Mouse (Mus musculus) mesoderm, embryonic 11.5 days (tissue): ENCODE measurements at regions not wholly inside any gene's neighbourhood (a gene's known extent, or its start where the extent isn't known, plus 50 kb on each side); places are given as distances from the start of the nearest gene placed in this dataset.

Source experiments
- DNase-seq: peaks from one replicate; pipeline ENCODE4 v3.0.0-alpha.2; 2012; ENCODE audit warnings: low read depth, low spot score

DNA sequence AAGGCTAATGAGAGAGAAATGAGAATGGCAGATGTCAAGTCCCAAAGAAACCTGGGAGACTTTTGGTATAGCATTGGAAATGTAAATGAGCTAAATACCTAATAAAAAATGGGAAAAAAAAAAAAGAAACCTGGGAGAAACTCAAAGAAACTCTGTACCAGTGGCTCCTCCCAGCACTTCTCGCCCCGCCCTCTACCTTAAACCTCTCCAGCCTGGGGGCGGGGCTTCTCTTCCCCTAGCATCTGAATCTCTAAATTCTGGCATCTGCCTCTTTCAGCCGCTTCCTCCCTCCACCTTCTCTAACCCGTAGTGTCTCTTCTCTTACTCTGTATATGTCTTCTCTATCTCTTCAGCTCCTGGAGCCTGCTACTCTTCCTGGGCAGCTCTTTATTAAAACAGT is 53.2 kb downstream of the Gpr6 start:
- no peak for DNase-seq

DNA sequence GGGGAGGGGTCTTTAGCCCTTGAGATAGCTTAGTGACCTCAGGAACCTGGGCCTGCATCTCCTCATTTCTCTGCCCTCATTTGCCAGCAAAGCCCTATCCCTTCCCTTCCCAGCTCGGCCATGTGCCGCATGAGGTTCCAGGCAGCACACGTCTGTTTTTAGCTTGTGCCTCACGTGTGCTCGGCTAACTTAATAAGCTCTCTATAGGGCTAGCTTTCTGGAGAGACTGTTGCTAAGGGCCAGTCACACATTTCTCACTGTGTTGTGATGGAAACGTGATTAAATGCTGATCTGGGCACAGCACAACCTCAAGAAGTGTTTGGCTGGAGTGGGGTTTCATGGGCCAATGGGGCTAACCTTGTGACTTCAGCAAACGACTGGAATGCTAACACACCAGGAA is 55.5 kb downstream of the Gpr6 start:
- DNase-seq: no peak

DNA sequence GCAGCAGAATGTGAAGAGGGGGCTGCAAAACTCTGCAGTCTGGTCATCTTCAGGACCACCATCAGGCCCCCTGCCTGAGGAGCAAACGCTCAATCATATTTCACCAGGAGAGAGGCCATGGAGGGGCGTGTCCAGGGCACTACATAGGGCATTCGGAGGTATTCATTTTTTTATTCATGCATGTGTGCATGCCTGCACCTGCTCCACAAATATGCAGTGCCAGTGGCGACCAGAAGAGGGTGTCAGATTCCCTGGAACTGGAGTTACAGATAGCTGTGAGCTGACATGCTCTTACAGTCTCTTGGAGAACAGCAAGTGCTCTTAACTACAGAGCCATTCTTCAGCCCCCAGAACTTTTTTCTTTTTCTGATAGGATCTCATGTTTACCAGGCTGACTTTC is 56.4 kb downstream of the Gpr6 start:
- peak; percentile 71 for DNase-seq

DNA sequence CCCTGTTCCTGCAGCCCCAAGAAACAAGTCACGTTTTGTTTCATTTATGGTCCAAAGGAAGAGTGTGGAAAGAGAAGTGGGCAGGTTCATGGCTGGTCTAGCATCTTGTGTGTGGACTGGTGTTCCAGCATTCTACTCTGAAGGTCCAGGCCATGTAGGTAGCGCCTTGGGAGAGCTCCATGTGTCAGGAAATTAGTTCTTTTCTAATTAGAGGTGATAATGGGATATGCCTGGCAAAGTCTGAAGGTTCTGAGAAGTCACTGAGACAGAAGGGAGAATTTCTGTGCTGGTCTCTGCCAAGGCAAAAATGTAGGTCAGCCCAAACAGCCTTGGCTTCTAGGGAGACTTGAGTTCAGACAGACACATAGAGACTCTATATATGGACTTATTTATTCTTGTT is 61.5 kb downstream of the Gpr6 start:
- no peak for DNase-seq

DNA sequence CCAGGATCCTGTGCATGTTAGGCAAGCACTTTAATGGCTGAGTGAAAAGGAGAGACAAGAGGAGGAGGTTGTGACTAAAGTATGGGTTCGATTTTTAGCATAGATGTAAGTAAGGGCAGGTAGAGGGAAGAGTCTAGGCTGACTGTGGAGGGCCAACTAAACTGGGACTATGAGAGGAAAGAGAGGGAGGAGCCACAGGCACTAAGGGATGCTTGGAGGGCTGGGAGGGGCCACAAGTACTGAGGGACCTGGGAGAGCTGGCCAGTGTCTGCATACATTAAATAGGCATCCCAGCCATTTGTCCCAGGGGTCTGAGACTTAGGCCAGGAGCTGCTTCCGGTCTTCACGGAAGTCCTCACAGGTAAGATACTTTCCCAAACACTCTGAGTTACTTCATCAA is 64.2 kb downstream of the Gpr6 start:
- no peak for DNase-seq

DNA sequence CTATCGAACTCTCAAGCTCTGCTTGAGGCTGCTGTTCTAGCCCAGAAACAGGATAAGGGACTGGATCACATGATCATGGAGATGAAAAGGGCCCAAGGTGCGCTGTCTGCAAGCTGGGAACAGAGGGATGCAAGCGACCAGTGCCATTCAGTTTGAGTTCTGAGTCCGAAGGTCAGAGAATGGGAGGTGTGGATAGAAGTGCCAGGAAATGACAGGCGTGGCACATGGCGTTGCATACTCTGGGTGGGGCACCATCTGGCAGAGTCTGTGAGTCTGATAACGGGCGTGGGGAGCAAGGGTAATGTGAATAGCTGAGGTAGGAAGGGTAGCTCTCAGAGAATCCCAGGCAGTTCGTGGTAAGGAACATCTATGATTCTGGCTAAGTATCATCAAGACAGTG is 65.5 kb downstream of the Gpr6 start:
- DNase-seq: no peak

DNA sequence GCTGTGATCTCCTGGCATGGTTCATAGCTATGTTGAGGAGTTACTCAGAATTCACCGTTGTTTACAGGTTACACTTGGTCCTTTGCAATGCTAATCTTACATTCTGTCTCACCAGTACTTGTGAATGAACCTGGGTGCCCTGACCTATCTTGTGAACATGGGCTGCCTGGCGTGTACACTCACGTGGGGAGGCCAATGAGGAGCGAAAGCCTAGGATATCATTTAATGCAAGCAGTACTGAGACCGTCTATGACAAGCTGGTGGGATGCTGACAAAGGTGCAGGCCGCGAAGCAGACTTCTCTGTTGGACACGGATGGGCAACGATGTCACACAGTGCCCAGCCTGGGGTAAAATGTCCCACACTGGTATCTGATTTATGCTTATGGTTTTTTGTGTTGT is 66.3 kb downstream of the Gpr6 start:
- DNase-seq: no peak

DNA sequence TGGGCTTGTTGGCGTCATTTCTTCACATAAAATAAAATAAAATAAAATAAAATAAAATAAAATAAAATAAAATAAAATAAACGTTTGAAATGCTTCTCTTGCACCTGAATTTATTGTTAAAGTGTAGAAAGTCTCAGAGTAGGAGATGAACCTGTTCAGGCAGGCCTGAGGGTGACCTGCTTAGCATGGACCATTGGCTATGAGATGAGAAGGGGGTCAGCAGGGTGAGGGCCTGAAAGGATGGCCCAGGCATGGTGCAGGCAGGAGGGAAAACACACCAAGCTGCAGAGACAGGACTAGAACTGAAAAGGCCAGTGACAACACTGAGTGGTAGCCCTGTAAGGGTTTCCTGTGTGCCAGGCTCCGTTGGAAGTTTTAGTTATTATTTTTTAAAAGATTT is 67.3 kb downstream of the Gpr6 start:
- DNase-seq: no peak

DNA sequence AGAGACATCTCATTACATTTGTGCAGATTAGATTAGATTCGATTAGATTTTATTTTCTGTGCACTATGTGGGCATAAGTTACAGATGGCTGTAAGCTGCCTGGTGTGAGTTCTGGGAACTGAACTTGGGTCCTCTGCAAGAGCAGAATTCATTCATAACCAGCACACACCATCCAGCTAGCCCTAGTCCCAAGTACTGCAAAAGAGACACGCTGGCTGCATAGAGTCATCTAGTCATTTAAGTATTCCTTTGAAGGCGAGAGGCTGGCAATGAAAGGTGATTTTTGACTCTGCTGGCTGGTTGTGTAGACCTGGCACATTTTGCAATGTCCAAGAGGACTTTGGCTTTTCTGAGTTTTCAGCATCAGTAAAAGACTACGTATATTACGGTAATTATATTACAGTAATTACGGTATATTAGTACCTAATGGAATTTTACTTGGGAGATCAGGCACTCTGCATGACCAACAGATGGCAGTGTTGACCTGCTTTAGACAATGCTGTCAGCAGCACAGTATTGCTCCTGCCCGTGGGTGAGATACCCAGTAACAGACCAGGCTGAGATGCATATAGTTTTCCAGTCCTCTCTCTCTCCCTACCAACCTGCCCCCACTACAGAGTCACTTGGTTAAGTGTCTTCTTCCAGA is 67.9 kb downstream of the Gpr6 start:
- peak; percentile 93 for DNase-seq

DNA sequence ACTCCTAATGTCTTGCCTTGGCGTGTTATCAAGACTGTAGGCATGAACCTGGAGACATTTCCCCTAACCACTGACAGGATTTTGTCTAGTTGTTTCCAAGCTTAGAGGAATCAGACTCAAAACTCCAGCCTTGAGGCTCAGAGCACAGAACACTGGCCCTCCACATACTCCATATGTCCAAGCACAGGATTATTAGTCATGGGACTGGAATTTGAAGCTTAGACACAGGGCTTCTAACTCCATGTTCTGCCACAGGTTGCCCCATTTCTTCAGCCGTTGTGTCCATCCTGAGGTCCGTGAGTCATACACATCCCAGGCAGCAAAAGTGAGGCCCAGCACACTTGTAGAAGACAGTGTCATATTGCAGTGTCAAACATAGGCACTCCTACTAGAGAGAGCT is 68.9 kb downstream of the Gpr6 start:
- DNase-seq: no peak

DNA sequence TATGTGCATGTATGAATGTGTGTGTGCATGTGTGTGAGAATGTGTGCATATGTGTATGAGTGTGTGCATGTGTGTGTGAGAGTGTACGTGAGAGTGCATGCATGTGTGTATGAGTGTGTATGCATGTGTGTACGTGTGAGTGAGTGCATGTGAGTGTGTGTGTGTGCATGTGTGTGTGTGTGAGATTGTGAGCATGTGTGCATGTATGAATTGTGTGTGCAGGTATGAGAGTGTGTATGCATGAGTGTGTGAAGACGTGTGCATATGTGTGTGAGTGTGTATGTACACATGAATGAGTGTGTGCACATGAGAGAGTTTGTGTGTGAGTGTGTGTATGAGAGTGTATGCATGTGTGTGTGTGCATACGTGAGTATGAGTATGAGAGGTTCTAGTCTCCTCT is 71.1 kb downstream of the Gpr6 start:
- DNase-seq: no peak

DNA sequence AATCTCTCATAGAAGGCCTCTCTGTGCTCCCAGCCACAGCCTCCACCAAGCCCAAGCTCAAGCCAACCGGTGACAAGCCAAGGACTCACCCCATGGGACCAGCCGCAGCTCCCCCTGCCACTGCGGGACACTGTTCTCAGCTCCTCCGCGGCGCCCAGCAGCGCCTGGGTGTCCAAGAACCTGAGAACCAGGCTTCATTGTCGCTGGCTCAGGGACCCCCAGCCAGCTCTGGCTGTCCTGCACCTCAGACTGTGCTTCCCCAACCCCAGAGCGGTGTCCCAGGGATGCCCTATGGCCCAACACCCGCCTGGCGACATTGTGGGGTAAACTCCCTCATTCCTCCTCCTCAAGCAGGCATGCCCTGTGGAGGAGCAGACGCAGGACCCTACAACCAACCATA is 72.6 kb downstream of the Gpr6 start:
- no peak for DNase-seq

DNA sequence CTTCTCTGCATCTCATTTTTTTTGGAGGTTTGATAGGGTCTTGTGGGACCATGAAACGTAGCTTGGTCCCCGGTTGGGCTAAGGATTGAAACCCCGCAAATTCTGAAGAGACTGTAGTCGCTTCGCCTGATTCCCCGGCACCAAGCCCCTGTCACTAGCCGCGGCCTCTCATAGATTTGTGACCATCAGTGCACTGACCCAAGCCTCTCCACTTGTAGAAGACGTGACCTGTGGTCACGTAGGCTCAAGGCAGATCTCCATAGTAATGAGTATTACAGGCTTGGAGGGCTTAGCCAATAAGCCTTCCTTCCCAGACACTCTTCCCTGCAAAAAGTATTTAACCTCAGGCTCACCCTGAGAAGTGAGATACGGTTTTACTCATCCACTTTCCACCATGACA is 73.3 kb downstream of the Gpr6 start:
- DNase-seq: no peak

DNA sequence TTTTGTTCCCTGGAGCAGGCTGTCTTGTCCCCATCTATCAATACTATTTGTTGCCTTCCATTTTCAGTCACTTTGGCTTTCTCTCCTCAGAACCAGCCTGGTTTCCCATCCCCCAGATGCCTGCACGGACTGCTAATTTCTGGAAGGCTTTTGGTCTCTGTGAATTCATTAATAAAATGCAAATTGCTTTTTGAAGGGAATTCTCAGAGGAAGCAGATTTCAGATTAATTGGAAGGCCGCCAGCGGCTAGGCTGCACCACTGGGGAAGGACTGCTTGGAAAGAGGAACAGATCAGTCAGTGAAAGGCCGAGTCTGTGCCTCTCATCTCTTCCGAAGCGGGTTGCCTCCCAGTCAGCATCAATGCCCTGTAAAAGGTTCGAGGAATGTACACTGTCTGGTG is 73.8 kb downstream of the Gpr6 start:
- no peak for DNase-seq

DNA sequence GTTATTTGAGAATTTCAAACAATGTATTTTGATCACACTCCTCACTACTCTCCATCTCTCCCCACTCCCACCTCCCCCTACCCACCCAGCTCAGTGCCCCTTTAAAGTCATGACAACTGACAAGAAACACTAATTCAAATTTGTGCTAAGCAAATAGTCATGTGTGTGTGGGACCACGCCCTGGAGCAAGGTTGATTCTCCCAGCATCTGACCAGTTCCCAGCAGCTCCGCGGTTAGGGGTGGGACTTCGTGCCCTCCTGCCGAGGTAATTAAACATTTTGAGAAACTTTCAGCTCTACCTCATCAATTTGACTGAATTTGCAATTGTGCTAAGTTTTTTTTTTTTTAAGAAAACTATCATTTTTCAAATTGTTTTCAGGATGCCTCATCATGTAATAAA is 74.5 kb downstream of the Gpr6 start:
- no peak for DNase-seq
